ENCODE assay signal across 8 mouse cellular contexts in the genomic region with DNA sequence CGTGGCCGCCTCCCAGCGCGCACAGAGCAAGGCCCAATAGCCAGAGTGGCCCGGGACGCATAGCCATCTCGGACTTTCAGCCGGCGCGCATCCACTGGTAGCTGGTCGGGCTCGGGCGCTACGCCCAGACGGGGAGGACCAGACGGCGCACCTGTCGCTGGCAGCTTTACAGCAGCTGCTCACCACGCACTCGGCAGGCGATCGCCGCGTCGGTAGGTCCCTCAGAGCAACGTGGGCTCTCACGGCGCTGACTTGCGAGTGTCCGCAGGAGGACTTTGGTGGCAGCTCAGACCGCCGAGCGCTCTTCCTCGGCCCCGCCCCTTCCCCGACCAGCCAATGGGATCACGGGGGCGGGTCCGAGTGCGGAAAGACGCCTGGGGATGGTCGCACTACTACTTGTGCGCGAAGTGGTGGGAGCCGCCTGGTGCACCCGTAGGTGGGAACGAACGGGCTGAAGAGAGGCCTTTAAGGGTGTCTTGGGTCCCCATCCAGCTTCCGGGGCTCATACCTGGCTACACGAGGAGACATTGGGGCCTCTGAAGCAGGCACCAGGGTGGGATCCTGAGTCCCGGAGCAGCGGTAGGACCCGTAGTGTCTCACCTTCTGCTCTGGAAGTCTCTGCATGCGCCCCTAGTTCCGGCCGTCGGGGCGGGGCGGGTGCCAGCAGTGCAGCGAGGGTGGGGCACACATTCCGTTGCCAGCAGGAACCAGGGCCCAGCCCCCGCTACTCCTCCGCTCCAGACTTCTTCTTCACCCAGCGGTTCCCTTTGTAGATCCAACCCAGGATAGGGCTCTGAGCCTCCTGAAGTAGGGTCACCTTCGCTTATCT. TPM values are rescaled to one million over a fixed set of nuclear protein-coding genes. Genes with fewer than 3 reads are reported as not detected.
A peak's percentile ranks its signal among the peaks of the same experiment; 100 is the strongest.
DNase-seq lines count a peak whose midpoint lies in the region; ATAC-seq and TF ChIP-seq lines count a peak whose summit lies in the region.

A gene (minus strand): TSS at position 611 of the 829 bp plus-strand sequence.

- H3K4me3 ChIP-seq in gastrocnemius, adult 2 months, result peak within 1 kb of the TSS; percentile 77
- peak within 1 kb of the TSS; percentile 42 for H3K4me3 ChIP-seq in hindbrain, embryonic 15.5 days
- peak within 1 kb of the TSS; percentile 50 for H3K4me3 ChIP-seq in midbrain, embryonic 16.5 days (ENCODE audit: low read depth, low read length)

- H3K27me3 ChIP-seq in hindbrain, embryonic 15.5 days, result peaks cover 45% of the 10 kb centered on the region
- H3K27me3 ChIP-seq in midbrain, embryonic 16.5 days (ENCODE audit: control insufficient read depth, insufficient read depth, low read depth, low read length), result peaks cover 43% of the 10 kb centered on the region

- peak; percentile 86 for ATAC-seq in hindbrain, embryonic 15.5 days (ENCODE audit: low FRiP score, low read depth)
- peak; percentile 82 for ATAC-seq in midbrain, embryonic 16.5 days

- H3K9me3 ChIP-seq in hindbrain, embryonic 15.5 days, result no peaks in the 10 kb centered on the region
- no peaks in the 10 kb centered on the region for H3K9me3 ChIP-seq in midbrain, embryonic 16.5 days (replicated peaks; ENCODE audit: control insufficient read depth, low read length, poor library complexity, severe bottlenecking)

- TF ChIP-seq CTCF in gastrocnemius, adult 2 months (IDR thresholded peaks at IDR 0.05), result no peak

- peaks cover 15% of the 10 kb centered on the region for H3K4me1 ChIP-seq in hindbrain, embryonic 15.5 days (replicated peaks)
- H3K4me1 ChIP-seq in midbrain, embryonic 16.5 days (ENCODE audit: control insufficient read depth, insufficient read depth, low read length), result peaks cover 11% of the 10 kb centered on the region

- peak; percentile 9 to 29 for DNase-seq in cerebellum, adult 18-20 months
- DNase-seq in cerebellum, adult 9-11 months, result no peak
- DNase-seq in c-Kit-positive CD71-negative TER-119-negative erythroid progenitor cells, embryonic 14.5 days (ENCODE audit: low read depth), result peak; percentile 63
- peak; percentile 79 for DNase-seq in gastrocnemius, adult 2 months
- peak; percentile 76 for DNase-seq in liver
- peak; percentile 59 to 83 for DNase-seq in spleen, postnatal 4 days (ENCODE audit: low spot score in 2 of 2)

- H3K4me2 ChIP-seq in hindbrain, embryonic 15.5 days, result peak within 1 kb of the TSS; percentile 65
- peak within 1 kb of the TSS; percentile 81 for H3K4me2 ChIP-seq in midbrain, embryonic 16.5 days (ENCODE audit: low read length)

- H3K27ac ChIP-seq in gastrocnemius, adult 2 months, result peak within 1 kb of the TSS; percentile 39
- no peak within 1 kb of the TSS for H3K27ac ChIP-seq in hindbrain, embryonic 15.5 days (replicated peaks)
- no peak within 1 kb of the TSS for H3K27ac ChIP-seq in midbrain, embryonic 16.5 days (ENCODE audit: low read length)

- WGBS in hindbrain, embryonic 15.5 days, result 1% methylated on average over 58 of the region's 65 CpGs
- WGBS in midbrain, embryonic 16.5 days, result under 1% methylated on average over 65 of the region's 65 CpGs

- H3K9ac ChIP-seq in hindbrain, embryonic 15.5 days, result 0 out of 2 replicates have a peak within 1 kb of the TSS, but pooled peaks have one; percentile 6
- peak within 1 kb of the TSS; percentile 46 for H3K9ac ChIP-seq in midbrain, embryonic 16.5 days (ENCODE audit: low read depth, low read length)

- intact Hi-C loops in gastrocnemius, adult 2 months (cut with DNase I), result no loop called here

- 0 out of 2 replicates have a peak, but pooled peaks cover 5% of the 10 kb centered on the region for H3K36me3 ChIP-seq in hindbrain, embryonic 15.5 days
- H3K36me3 ChIP-seq in midbrain, embryonic 16.5 days (ENCODE audit: control insufficient read depth, insufficient read depth, low read length), result no peaks in the 10 kb centered on the region

RNA-seq across cellular contexts. Expression of the gene that starts here (rescaled TPM):
- total RNA-seq in gastrocnemius, adult 2 months (2021), result 1 to 10 TPM in 1 of 2 experiments, under 1 TPM in 1; 0.98 to 2.6 TPM
- 0.21 and 0.23 TPM in 2 replicates for polyA plus RNA-seq in hindbrain, embryonic 15.5 days (2015; fragmentation: Nextera tagmentation; extraction: Ambion mirVana)
- polyA plus RNA-seq in midbrain, embryonic 16.5 days (2015; fragmentation: Nextera tagmentation; extraction: Ambion mirVana), result 0.21 TPM in 1 of 2 replicates, not detected in the other

Comparison
In these comparisons a context has a peak if more than half of its experiments do, and no peak if none do; other contexts are left out.
1. Peak in ATAC-seq, H3K4me3 ChIP-seq, H3K9ac ChIP-seq and H3K4me2 ChIP-seq in hindbrain, embryonic 15.5 days; RNA of the gene not detected or under 1 TPM.
2. Peak in ATAC-seq, H3K4me3 ChIP-seq, H3K9ac ChIP-seq and H3K4me2 ChIP-seq in midbrain, embryonic 16.5 days; RNA of the gene not detected or under 1 TPM.